Mouse (Mus musculus) spleen, adult 18-20 months (tissue): ENCODE measurements at regions not wholly inside any gene's neighbourhood (a gene's known extent, or its start where the extent isn't known, plus 50 kb on each side); places are given as distances from the start of the nearest gene placed in this dataset.

ENCODE experiments used
- DNase-seq, 2 experiments: peaks; one replicate each; pipeline ENCODE4 v3.0.0; 2022; ENCODE audit warnings: mixed read lengths in 2 of 2

GRCm38 (mm10) chr1:137926326-137926725, 249.2 kb downstream of the Ptprc start:
- DNase-seq: no peak

- no peak for DNase-seq
Measured at GRCm38 (mm10) chr1:137924156-137924555, 251.4 kb downstream of the Ptprc start.

GRCm38 (mm10) chr1:137923705-137924104, 251.8 kb downstream of the Ptprc start:
- no peak for DNase-seq

GRCm38 (mm10) chr1:137922769-137923168, 252.7 kb downstream of the Ptprc start:
- peak; percentile 31 to 45 for DNase-seq

- no peak for DNase-seq
Measured at GRCm38 (mm10) chr1:137921592-137921991, 253.9 kb downstream of the Ptprc start.

GRCm38 (mm10) chr1:137919739-137920563, 255.6 kb downstream of the Ptprc start:
- DNase-seq: no peak

GRCm38 (mm10) chr1:137917449-137917848, 258.1 kb downstream of the Ptprc start:
- peak; percentile 47 to 48 for DNase-seq

GRCm38 (mm10) chr1:137906883-137907282, 268.6 kb downstream of the Ptprc start:
- DNase-seq: no peak

- no peak for DNase-seq
Measured at GRCm38 (mm10) chr1:137906477-137906876, 269.0 kb downstream of the Ptprc start.

GRCm38 (mm10) chr1:137905566-137905965, 269.9 kb downstream of the Ptprc start:
- DNase-seq: no peak

- DNase-seq: no peak
Measured at GRCm38 (mm10) chr1:137903351-137903750, 272.2 kb downstream of the Ptprc start.

- DNase-seq: no peak
Measured at GRCm38 (mm10) chr1:137902859-137903258, 272.6 kb downstream of the Ptprc start.

GRCm38 (mm10) chr1:137901996-137902395, 273.5 kb downstream of the Ptprc start:
- no peak for DNase-seq

GRCm38 (mm10) chr1:137901211-137901610, 274.3 kb downstream of the Ptprc start:
- no peak for DNase-seq

- DNase-seq: peak in 1 of 2 experiments; percentile 14
Measured at GRCm38 (mm10) chr1:137900621-137901071, 274.9 kb downstream of the Ptprc start.

GRCm38 (mm10) chr1:137899916-137900601, 275.4 kb downstream of the Ptprc start:
- peak in 1 of 2 experiments; percentile 15 for DNase-seq

GRCm38 (mm10) chr1:137899305-137899704, 276.2 kb downstream of the Ptprc start:
- no peak for DNase-seq

- no peak for DNase-seq
Measured at GRCm38 (mm10) chr1:137898891-137899290, 276.6 kb downstream of the Ptprc start.

GRCm38 (mm10) chr1:137898397-137898796, 277.1 kb downstream of the Ptprc start:
- peak; percentile 68 for DNase-seq

- DNase-seq: no peak
Measured at GRCm38 (mm10) chr1:137881656-137882055, 293.9 kb downstream of the Ptprc start.

- DNase-seq: no peak
Measured at GRCm38 (mm10) chr1:137874361-137874760, 301.1 kb downstream of the Ptprc start.

- no peak for DNase-seq
Measured at GRCm38 (mm10) chr1:137873628-137874027, 301.9 kb downstream of the Ptprc start.

- no peak for DNase-seq
Measured at GRCm38 (mm10) chr1:137865030-137865429, 310.5 kb downstream of the Ptprc start.

- DNase-seq: no peak
Measured at GRCm38 (mm10) chr1:137863506-137863905, 312.0 kb downstream of the Ptprc start.
